Mouse (Mus musculus): ENCODE measurements around the gene Capn7. TPM values are rescaled to one million over a fixed set of nuclear protein-coding genes. Genes with fewer than 3 reads are reported as not detected.

Capn7 gene
- total and polyA plus RNA-seq, 3 experiments = 27.9 to 45.0 (median 33.3) TPM

GRCm38 (mm10) chr14:31388086-31388872 is 51.8 kb downstream of the Capn7 start:
- TF ChIP-seq ZMIZ1 (IDR thresholded peaks at IDR 0.05; ENCODE audit: low read depth, low read length) (no peak), KAT2A (IDR thresholded peaks at IDR 0.05; ENCODE audit: insufficient replicate concordance, low read length) (no peak)
- dilution Hi-C loops (cut with MboI; ENCODE audit: extremely low pct_ligation_motif_present, extremely low pct_unique_long_range_greater_than_20kb, low sequenced_read_pairs) = no loop called here
- Histone ChIP-seq H3K4me2 (ENCODE audit: insufficient read depth, low read depth, poor library complexity, severe bottlenecking) (no peak overlapping the region), H3K36me3 (replicated peaks in 1 of 2; ENCODE audit: control insufficient read depth in 1 of 2, insufficient read depth in 1 of 2, low read length in 1 of 2) (peaks cover 54 to 96% of the 10 kb centered on the region in 2 experiments), H3K79me2 (replicated peaks; ENCODE audit: control insufficient read depth, extremely low read depth, insufficient read depth, poor library complexity, severe bottlenecking) (peaks cover 32% of the 10 kb centered on the region), H3K9ac (ENCODE audit: insufficient read depth, low read depth) (no peak overlapping the region), H3K4me1 (ENCODE audit: control insufficient read depth in 1 of 2, insufficient read depth in 2 of 2) (peaks cover 38 to 100% of the 10 kb centered on the region in 2 experiments), H3K9me3 (replicated peaks; ENCODE audit: low read length) (no peaks in the 10 kb centered on the region), H3K4me3 (replicated peaks in 1 of 3; ENCODE audit: low read depth in 2 of 3, low read length in 2 of 3, poor library complexity in 1 of 3) (no peak overlapping the region), H3K27me3 (replicated peaks) (no peaks in the 10 kb centered on the region), H3K27ac (ENCODE audit: insufficient read depth, low read depth) (peak overlapping the region; percentile 40; the same call in 1 of the 2 replicates)
- no peak for DNase-seq (ENCODE audit: extremely low read depth)
- in situ Hi-C loops (cut with MboI; ENCODE audit: low pct_ligation_motif_present, low pct_unique_long_range_greater_than_20kb, low sequenced_read_pairs) = loop anchor here (5.0 kb wide), 2 partner anchors 39 to 74 kb away; no protein-coding TSS in a partner anchor

GRCm38 (mm10) chr14:31389421-31390147 is 53.1 kb downstream of the Capn7 start:
- Histone ChIP-seq H3K79me2 (replicated peaks; ENCODE audit: control insufficient read depth, extremely low read depth, insufficient read depth, poor library complexity, severe bottlenecking) (peaks cover 38% of the 10 kb centered on the region), H3K9me3 (replicated peaks; ENCODE audit: low read length) (no peaks in the 10 kb centered on the region), H3K36me3 (replicated peaks in 1 of 2; ENCODE audit: control insufficient read depth in 1 of 2, insufficient read depth in 1 of 2, low read length in 1 of 2) (peaks cover 51 to 96% of the 10 kb centered on the region in 2 experiments), H3K9ac (ENCODE audit: insufficient read depth, low read depth) (no peak overlapping the region), H3K27ac (ENCODE audit: insufficient read depth, low read depth) (peak overlapping the region; percentile 57; the same call in 1 of the 2 replicates), H3K4me2 (ENCODE audit: insufficient read depth, low read depth, poor library complexity, severe bottlenecking) (no peak overlapping the region), H3K27me3 (replicated peaks) (no peaks in the 10 kb centered on the region), H3K4me3 (replicated peaks in 1 of 3; ENCODE audit: low read depth in 2 of 3, low read length in 2 of 3, poor library complexity in 1 of 3) (no peak overlapping the region), H3K4me1 (ENCODE audit: control insufficient read depth in 1 of 2, insufficient read depth in 2 of 2) (peaks cover 38 to 100% of the 10 kb centered on the region in 2 experiments)
- peak; percentile 62 for DNase-seq (ENCODE audit: extremely low read depth)
- in situ Hi-C loops (cut with MboI; ENCODE audit: low pct_ligation_motif_present, low pct_unique_long_range_greater_than_20kb, low sequenced_read_pairs) (loop anchor here (5.0 kb wide), 2 partner anchors 38 to 73 kb away; no protein-coding TSS in a partner anchor), dilution Hi-C loops (cut with MboI; ENCODE audit: extremely low pct_ligation_motif_present, extremely low pct_unique_long_range_greater_than_20kb, low sequenced_read_pairs) (no loop called here)
- no peak for TF ChIP-seq JUND (conservative IDR thresholded peaks at IDR 0.05; ENCODE audit: low read depth, low read length)
- no peak for TF ChIP-seq ZMIZ1 (IDR thresholded peaks at IDR 0.05; ENCODE audit: low read depth, low read length)
- TF ChIP-seq PAX5 (IDR thresholded peaks at IDR 0.05; ENCODE audit: low read length) = no peak
- no peak for TF ChIP-seq CTCF (conservative IDR thresholded peaks at IDR 0.05 in 1 of 2, IDR thresholded peaks at IDR 0.05 in 1 of 2; ENCODE audit: low read depth in 2 of 2, low read length in 2 of 2)
- peak; percentile 57 for TF ChIP-seq IRF4 (IDR thresholded peaks at IDR 0.05; ENCODE audit: low read depth, low read length)
- peak; percentile 36 for TF ChIP-seq USF1 (IDR thresholded peaks at IDR 0.05; ENCODE audit: low read depth, low read length)
- TF ChIP-seq POLR2A (IDR thresholded peaks at IDR 0.05; ENCODE audit: low read depth, low read length) = peak; percentile 18; the same call in 1 of the 2 replicates
- TF ChIP-seq BHLHE40 (IDR thresholded peaks at IDR 0.05; ENCODE audit: low read depth, low read length) = peak; percentile 76
- TF ChIP-seq POLR2AphosphoS2 (IDR thresholded peaks at IDR 0.05; ENCODE audit: low read depth, low read length) = no peak
- TF ChIP-seq ZC3H11A (IDR thresholded peaks at IDR 0.05; ENCODE audit: low read depth, low read length) = no peak
- TF ChIP-seq TCF12 (IDR thresholded peaks at IDR 0.05; ENCODE audit: low read depth, low read length) = peak; percentile 35; the same call in 1 of the 2 replicates
- TF ChIP-seq CHD1 (IDR thresholded peaks at IDR 0.05; ENCODE audit: low read depth, low read length) = no peak
- peak; percentile 48; the same call in 1 of the 2 replicates for TF ChIP-seq MXI1 (IDR thresholded peaks at IDR 0.05; ENCODE audit: low read depth, low read length)
- no peak for TF ChIP-seq MYC (IDR thresholded peaks at IDR 0.05; ENCODE audit: low read depth, low read length)
- TF ChIP-seq EP300 (IDR thresholded peaks at IDR 0.05; ENCODE audit: low read length) = peak; percentile 37; the same call in 1 of the 2 replicates
- TF ChIP-seq USF2 (conservative IDR thresholded peaks at IDR 0.05; ENCODE audit: low read depth, low read length) = no peak
- no peak for TF ChIP-seq ZKSCAN1 (IDR thresholded peaks at IDR 0.05; ENCODE audit: borderline replicate concordance, low read depth, low read length)
- TF ChIP-seq NRF1 (IDR thresholded peaks at IDR 0.05; ENCODE audit: low read depth, low read length) = no peak
- peak; percentile 24; the same call in 1 of the 2 replicates for TF ChIP-seq ELF1 (IDR thresholded peaks at IDR 0.05; ENCODE audit: low read depth, low read length)
- TF ChIP-seq RCOR1 (conservative IDR thresholded peaks at IDR 0.05; ENCODE audit: low read depth, low read length) = no peak
- TF ChIP-seq MAX (IDR thresholded peaks at IDR 0.05; ENCODE audit: low read length) = no peak
- TF ChIP-seq RAD21 (IDR thresholded peaks at IDR 0.05; ENCODE audit: low read depth, low read length) = no peak
- no peak for TF ChIP-seq UBTF (IDR thresholded peaks at IDR 0.05; ENCODE audit: low read depth, low read length)
- 0 out of 2 replicates have a peak, but pooled peaks have one; percentile 34 for TF ChIP-seq SIN3A (IDR thresholded peaks at IDR 0.05; ENCODE audit: low read length)
- no peak for TF ChIP-seq SMC3 (IDR thresholded peaks at IDR 0.05; ENCODE audit: low read depth, low read length)
- TF ChIP-seq MEF2A (IDR thresholded peaks at IDR 0.05; ENCODE audit: borderline replicate concordance, low read depth, low read length) = no peak
- TF ChIP-seq GABPA (IDR thresholded peaks at IDR 0.05; ENCODE audit: insufficient replicate concordance, low read depth, low read length) = no peak
- no peak for TF ChIP-seq TBP (conservative IDR thresholded peaks at IDR 0.05; ENCODE audit: low read depth, low read length)
- TF ChIP-seq HCFC1 (IDR thresholded peaks at IDR 0.05; ENCODE audit: low read depth, low read length) = no peak
